Mouse (Mus musculus) kidney, postnatal 0 days (tissue): ENCODE measurements around the gene Mpdz. TPM values are rescaled to one million over a fixed set of nuclear protein-coding genes. Genes with fewer than 3 reads are reported as not detected.

Experiments
- ATAC-seq: fragments of 200-750 bp; cut with Nextera tagmentation; replicated peaks from 2 replicates; pipeline ENCODE4 v1.8.0; 2017; ENCODE audit warnings: low read depth, moderate number of reproducible peaks, moderate TSS enrichment, moderate library complexity; ENCODE audit not compliant: low FRiP score
- DNase-seq: peaks from one replicate; pipeline ENCODE4 v3.0.0-alpha.2; 2016; ENCODE audit warnings: low spot score
- H3K27ac ChIP-seq: fragments of 300-500 bp; sonication (generic); 2 replicates; pipeline ENCODE4 v1.5.1; 2014; ENCODE audit warnings: mild to moderate bottlenecking
- H3K27me3 ChIP-seq: fragments of 300-500 bp; sonication (generic); 2 replicates; pipeline ENCODE4 v1.6.1; 2014; ENCODE audit warnings: low read length, mixed read lengths; ENCODE audit not compliant: insufficient read depth
- H3K36me3 ChIP-seq: fragments of 300-500 bp; sonication (generic); 2 replicates; pipeline ENCODE4 v1.6.1; 2014; ENCODE audit warnings: low read length, mixed read lengths; ENCODE audit not compliant: insufficient read depth
- H3K4me1 ChIP-seq: fragments of 300-500 bp; sonication (generic); replicated peaks from 2 replicates; pipeline ENCODE4 v1.6.1; 2014; ENCODE audit warnings: antibody characterized with exemption, low read length, mixed read lengths; ENCODE audit not compliant: insufficient read depth
- H3K4me2 ChIP-seq: fragments of 300-500 bp; sonication (generic); 2 replicates; pipeline ENCODE4 v1.6.1; 2014; ENCODE audit warnings: mild to moderate bottlenecking, low read length, moderate library complexity, mixed read lengths
- H3K4me3 ChIP-seq: fragments of 300-500 bp; sonication (generic); replicated peaks from 2 replicates; pipeline ENCODE4 v1.5.1; 2014; ENCODE audit warnings: low read depth, low read length
- H3K9ac ChIP-seq: fragments of 300-500 bp; sonication (generic); 2 replicates; pipeline ENCODE4 v1.6.1; 2014; ENCODE audit warnings: low read depth, low read length
- H3K9me3 ChIP-seq: fragments of 300-500 bp; sonication (generic); replicated peaks from 2 replicates; pipeline ENCODE4 v1.6.1; 2016; ENCODE audit warnings: low read length, inconsistent platforms, mixed read lengths
- CTCF ChIP-seq: IDR thresholded peaks from 2 replicates; pipeline ENCODE4 v1.5.1; 2016; ENCODE audit warnings: antibody characterized with exemption, low read depth, mild to moderate bottlenecking, moderate library complexity
- WGBS: fragments of 180-500 bp; shearing (Covaris S2); extraction: QIAGEN DNeasy Blood & Tissue Kit; methylation state at CpG from one replicate; pipeline ENCODE4 v1.1.7; 2014; 5-methylcytosine and 5-hydroxymethylcytosine counted together
- polyA plus RNA-seq: library from polyadenylated mRNA; unstranded; fragments of >200 nt; fragmentation: Nextera tagmentation; extraction: Ambion mirVana; gene quantifications from 2 replicates; pipeline ENCODE4 v1.2.1, GENCODE M21; 2015

Mpdz gene
- polyA plus RNA-seq, 1 experiment from 2014 or later, result 16.1 TPM

DNA sequence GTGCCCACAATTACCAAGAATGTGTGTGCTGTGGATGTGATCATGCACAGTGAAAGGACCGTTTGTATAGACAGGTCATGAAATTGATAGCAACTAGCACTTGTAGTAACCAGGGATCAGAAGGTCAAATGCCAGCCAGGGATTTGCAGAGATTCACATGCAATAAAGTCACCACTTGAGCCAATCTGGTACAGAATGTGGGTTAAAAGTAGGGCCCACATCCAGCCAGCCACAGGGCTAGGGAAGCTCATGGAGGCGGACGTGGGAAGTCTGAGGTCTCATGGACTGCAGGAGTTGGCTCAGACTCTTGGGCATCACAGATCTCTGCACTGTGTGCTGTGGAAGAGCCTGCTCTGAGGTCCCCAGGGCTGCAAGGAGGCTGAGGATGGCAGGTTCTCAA, 22.6 kb upstream of the Mpdz start:
- Histone ChIP-seq H3K4me3 (no peak overlapping the region), H3K4me1 (no peaks in the 10 kb centered on the region), H3K27ac (no peak overlapping the region), H3K36me3 (no peaks in the 10 kb centered on the region), H3K27me3 (no peaks in the 10 kb centered on the region), H3K9ac (no peak overlapping the region), H3K9me3 (no peaks in the 10 kb centered on the region), H3K4me2 (no peak overlapping the region)
- no peak for DNase-seq
- no peak for ATAC-seq
- no peak for TF ChIP-seq CTCF
- WGBS, result 76% methylated on average over 3 of the region's 3 CpGs

DNA sequence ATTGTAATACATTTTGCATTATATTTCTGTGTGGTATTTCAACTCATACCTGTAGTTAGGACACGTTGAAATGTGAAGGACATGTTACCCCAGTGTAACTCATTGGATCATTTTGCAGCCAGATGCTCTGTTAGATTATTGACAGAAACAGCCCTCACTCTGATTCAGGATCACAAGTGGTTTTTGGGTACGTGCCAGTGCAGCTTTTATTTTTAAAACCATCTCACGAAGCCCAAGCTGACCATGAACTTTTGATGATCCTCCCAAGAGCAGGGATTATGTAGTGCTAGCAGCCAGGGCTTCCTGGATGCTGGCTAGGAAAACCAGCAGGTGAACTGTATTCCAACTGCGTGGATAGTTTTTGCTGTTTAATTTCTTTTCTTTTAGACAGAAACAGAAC, 19.6 kb upstream of the Mpdz start:
- Histone ChIP-seq H3K27ac (no peak overlapping the region), H3K4me1 (no peaks in the 10 kb centered on the region), H3K9me3 (no peaks in the 10 kb centered on the region), H3K4me3 (no peak overlapping the region), H3K27me3 (no peaks in the 10 kb centered on the region), H3K4me2 (no peak overlapping the region), H3K36me3 (no peaks in the 10 kb centered on the region), H3K9ac (no peak overlapping the region)
- 57% methylated on average over 4 of the region's 4 CpGs for WGBS
- TF ChIP-seq CTCF, result no peak
- DNase-seq (no peak), ATAC-seq (no peak)

DNA sequence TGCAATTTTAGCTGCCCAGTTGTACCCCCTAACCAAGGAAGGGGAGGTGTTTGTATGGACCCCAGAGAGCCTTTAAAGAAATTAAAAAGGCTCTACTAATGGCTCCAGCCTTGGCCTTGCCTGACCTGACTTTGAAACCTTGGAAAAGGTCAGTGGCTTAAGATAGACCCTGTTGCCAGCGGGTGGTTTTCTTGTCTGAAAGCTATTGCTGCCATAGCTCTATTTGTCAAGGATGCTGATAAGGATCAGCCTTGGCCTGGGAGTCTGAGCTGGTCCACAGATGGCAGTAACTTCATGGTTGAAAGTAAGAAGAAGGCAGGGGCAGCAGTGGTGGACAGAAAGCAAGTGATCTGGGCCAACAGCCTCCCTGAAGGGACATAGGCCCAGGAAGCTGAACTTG, 16.3 kb upstream of the Mpdz start:
- no peak overlapping the region for H3K4me3 ChIP-seq
- TF ChIP-seq CTCF, result no peak
- no peaks in the 10 kb centered on the region for H3K27me3 ChIP-seq
- 60% methylated on average over 1 of the region's 1 CpGs for WGBS
- no peak overlapping the region for H3K4me2 ChIP-seq
- DNase-seq (no peak), ATAC-seq (no peak)
- no peak overlapping the region for H3K27ac ChIP-seq
- H3K36me3 ChIP-seq, result no peaks in the 10 kb centered on the region
- no peak overlapping the region for H3K9ac ChIP-seq
- no peaks in the 10 kb centered on the region for H3K9me3 ChIP-seq
- H3K4me1 ChIP-seq, result no peaks in the 10 kb centered on the region

DNA sequence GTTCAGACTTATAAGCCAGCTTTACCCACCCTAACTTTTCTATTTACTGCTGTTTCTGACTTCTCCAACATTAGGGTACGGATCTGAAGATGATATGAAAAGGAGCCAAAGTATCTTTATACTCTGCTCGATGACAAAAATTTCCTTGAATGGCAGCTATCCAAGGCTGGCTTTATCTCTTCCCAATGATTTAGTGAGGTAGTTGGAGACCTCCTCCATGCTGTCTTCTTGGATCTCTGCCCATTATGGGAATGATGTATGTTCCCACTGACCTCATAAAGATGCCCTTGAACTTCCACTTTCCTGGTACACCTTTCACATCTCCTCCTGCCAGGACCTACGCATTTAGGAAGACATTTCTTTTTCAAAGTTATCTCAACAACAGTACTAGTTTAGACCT, 11.2 kb upstream of the Mpdz start:
- no peak for TF ChIP-seq CTCF
- DNase-seq (no peak), ATAC-seq (no peak)
- H3K9ac ChIP-seq, result no peak overlapping the region
- H3K4me1 ChIP-seq, result no peaks in the 10 kb centered on the region
- no peak overlapping the region for H3K4me3 ChIP-seq
- H3K9me3 ChIP-seq, result no peaks in the 10 kb centered on the region
- no peak overlapping the region for H3K27ac ChIP-seq
- H3K4me2 ChIP-seq, result no peak overlapping the region
- H3K36me3 ChIP-seq, result no peaks in the 10 kb centered on the region
- H3K27me3 ChIP-seq, result no peaks in the 10 kb centered on the region
- WGBS, result 74% methylated on average over 3 of the region's 3 CpGs

DNA sequence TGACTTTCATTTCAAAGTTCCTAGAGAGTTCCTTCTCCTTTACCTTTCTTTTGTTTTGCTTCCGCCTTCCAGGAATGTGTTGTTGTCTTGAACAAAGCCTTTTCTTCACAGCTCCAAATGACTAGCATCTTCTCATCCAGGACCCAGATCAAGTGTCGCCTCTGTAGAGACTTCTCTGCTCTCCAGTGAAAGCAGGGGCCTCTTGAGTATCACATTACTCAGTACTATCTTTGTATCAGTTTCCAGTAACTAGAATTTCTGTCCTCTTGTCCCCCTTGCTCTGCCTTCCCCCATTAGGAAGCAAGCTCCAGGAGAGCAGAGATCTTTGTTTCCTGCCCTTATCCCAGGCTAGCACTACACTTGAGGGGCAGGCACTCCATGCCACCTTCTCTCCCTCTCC, 9.6 kb upstream of the Mpdz start:
- WGBS, result 49% methylated on average over 2 of the region's 2 CpGs
- DNase-seq (peak; percentile 50), ATAC-seq (no peak)
- Histone ChIP-seq H3K4me1 (no peaks in the 10 kb centered on the region), H3K9me3 (no peaks in the 10 kb centered on the region), H3K4me3 (no peak overlapping the region), H3K27ac (no peak overlapping the region), H3K4me2 (no peak overlapping the region), H3K36me3 (no peaks in the 10 kb centered on the region), H3K27me3 (no peaks in the 10 kb centered on the region), H3K9ac (no peak overlapping the region)
- no peak for TF ChIP-seq CTCF

DNA sequence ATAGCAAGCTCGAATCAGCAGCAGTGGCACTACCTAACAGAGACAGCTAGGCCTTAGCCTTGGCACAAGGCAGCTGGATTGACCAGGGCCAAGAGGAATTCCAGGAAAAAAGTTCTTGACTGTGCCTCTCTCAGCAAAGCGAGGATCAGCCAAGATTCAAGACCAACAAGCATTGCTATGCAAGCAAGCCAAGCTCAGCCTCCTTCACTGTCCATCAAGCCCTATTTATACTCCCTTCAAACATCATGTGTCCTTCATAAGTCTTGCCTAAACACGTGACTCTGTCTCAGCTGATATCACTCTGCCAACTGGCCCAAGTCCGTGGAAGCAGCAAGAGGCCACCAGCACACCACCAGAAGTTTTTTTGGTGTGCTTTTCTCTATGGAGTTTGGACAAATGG, 6.8 kb upstream of the Mpdz start:
- no peak for DNase-seq
- no peak for ATAC-seq
- 82% methylated on average over 4 of the region's 4 CpGs for WGBS

DNA sequence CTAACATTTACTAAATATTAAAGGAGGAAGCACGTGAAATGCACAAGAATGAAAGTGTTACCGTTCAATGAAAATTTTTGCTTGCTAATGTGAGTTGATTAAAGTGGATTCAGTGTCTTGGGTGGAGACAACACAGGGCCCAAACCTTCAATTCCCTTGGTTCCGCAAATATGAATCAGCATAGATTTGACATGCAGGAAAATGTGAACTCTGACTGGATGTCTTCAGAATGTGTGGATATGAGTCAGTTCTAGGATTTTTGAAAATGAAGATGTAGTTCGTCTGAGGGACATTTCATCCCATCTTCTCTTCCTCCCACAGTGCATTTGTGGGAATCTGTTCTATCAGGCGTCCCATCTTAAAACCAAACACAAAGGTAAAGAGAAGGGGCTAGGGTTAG, 951 bp upstream of the Mpdz start:
- no peak for ATAC-seq
- Histone ChIP-seq H3K36me3 (no peaks in the 10 kb centered on the region), H3K27me3 (no peaks in the 10 kb centered on the region), H3K9ac (no peak overlapping the region), H3K27ac (no peak overlapping the region), H3K9me3 (no peaks in the 10 kb centered on the region), H3K4me1 (no peaks in the 10 kb centered on the region), H3K4me2 (0 out of 2 replicates have a peak overlapping the region, but pooled peaks have one; percentile 67), H3K4me3 (no peak overlapping the region)
- TF ChIP-seq CTCF, result no peak
- DNase-seq, result no peak
- 87% methylated on average over 5 of the region's 5 CpGs for WGBS

More for the DNA sequence above, 6.8 kb upstream of the Mpdz start:
- no peak overlapping the region for H3K9ac ChIP-seq
- H3K4me3 ChIP-seq, result no peak overlapping the region
- H3K27me3 ChIP-seq, result no peaks in the 10 kb centered on the region
- no peaks in the 10 kb centered on the region for H3K36me3 ChIP-seq
- no peaks in the 10 kb centered on the region for H3K9me3 ChIP-seq
- TF ChIP-seq CTCF, result no peak
- H3K4me2 ChIP-seq, result no peak overlapping the region
- no peak overlapping the region for H3K27ac ChIP-seq
- no peaks in the 10 kb centered on the region for H3K4me1 ChIP-seq
